Mouse (Mus musculus): ENCODE measurements around the gene Ckap2l. TPM values are rescaled to one million over a fixed set of nuclear protein-coding genes. Genes with fewer than 3 reads are reported as not detected.

Gene Ckap2l
- polyA plus RNA-seq, 1 experiment from 2014 or later, result 53.4 TPM

- H3K9ac ChIP-seq, result no peak overlapping the region
- WGBS, result 90% methylated on average over 1 of the region's 1 CpGs
- ATAC-seq (ENCODE audit: insufficient number of reproducible peaks, insufficient read depth, low FRiP score, low TSS enrichment, low read depth), result no peak
- H3K4me3 ChIP-seq, result no peak overlapping the region
- H3K4me2 ChIP-seq, result no peak overlapping the region
- H3K4me1 ChIP-seq, result no peaks in the 10 kb centered on the region
- no peaks in the 10 kb centered on the region for H3K27me3 ChIP-seq
- H3K27ac ChIP-seq, result no peak overlapping the region
- no peaks in the 10 kb centered on the region for H3K9me3 ChIP-seq
- H3K36me3 ChIP-seq, result no peaks in the 10 kb centered on the region
These were observed 16.9 kb upstream of the Ckap2l start for GRCm38 (mm10) chr2:129313934-129314333.

GRCm38 (mm10) chr2:129309836-129310235 is 12.8 kb upstream of the Ckap2l start, which contains the start of gene Il1a:
Gene Il1a (minus strand): TSS chr2:129309972.
- no peak for ATAC-seq (ENCODE audit: insufficient number of reproducible peaks, insufficient read depth, low FRiP score, low TSS enrichment, low read depth)
- no peak within 1 kb of the TSS for H3K9ac ChIP-seq
- H3K4me1 ChIP-seq, result no peaks in the 10 kb centered on the region
- 85% methylated on average over 7 of the region's 7 CpGs for WGBS
- no peak within 1 kb of the TSS for H3K4me2 ChIP-seq
- no peak within 1 kb of the TSS for H3K27ac ChIP-seq
- no peaks in the 10 kb centered on the region for H3K9me3 ChIP-seq
- H3K27me3 ChIP-seq, result no peaks in the 10 kb centered on the region
- no peaks in the 10 kb centered on the region for H3K36me3 ChIP-seq
- no peak within 1 kb of the TSS for H3K4me3 ChIP-seq

GRCm38 (mm10) chr2:129306020-129306419 is 9.0 kb upstream of the Ckap2l start:
- H3K9me3 ChIP-seq, result no peaks in the 10 kb centered on the region
- no peak for ATAC-seq (ENCODE audit: insufficient number of reproducible peaks, insufficient read depth, low FRiP score, low TSS enrichment, low read depth)
- no peak overlapping the region for H3K4me3 ChIP-seq
- H3K4me1 ChIP-seq, result no peaks in the 10 kb centered on the region
- WGBS, result 69% methylated on average over 4 of the region's 4 CpGs
- H3K36me3 ChIP-seq, result no peaks in the 10 kb centered on the region
- no peaks in the 10 kb centered on the region for H3K27me3 ChIP-seq
- no peak overlapping the region for H3K4me2 ChIP-seq
- no peak overlapping the region for H3K27ac ChIP-seq
- H3K9ac ChIP-seq, result no peak overlapping the region

GRCm38 (mm10) chr2:129297589-129297982 is 574 bp upstream of the Ckap2l start:
- Histone ChIP-seq H3K27me3 (no peaks in the 10 kb centered on the region), H3K9me3 (no peaks in the 10 kb centered on the region), H3K36me3 (peaks cover 10% of the 10 kb centered on the region), H3K4me3 (peak overlapping the region; percentile 90), H3K4me1 (peaks cover 19% of the 10 kb centered on the region), H3K4me2 (peak overlapping the region; percentile 76), H3K27ac (peak overlapping the region; percentile 90), H3K9ac (peak overlapping the region; percentile 80)
- peak; percentile 28; the same call in 1 of the 2 replicates for ATAC-seq (ENCODE audit: insufficient number of reproducible peaks, insufficient read depth, low FRiP score, low TSS enrichment, low read depth)
- 3% methylated on average over 10 of the region's 10 CpGs for WGBS

GRCm38 (mm10) chr2:129296086-129296485 is 926 bp downstream of the Ckap2l start:
- 66% methylated on average over 5 of the region's 5 CpGs for WGBS
- no peaks in the 10 kb centered on the region for H3K27me3 ChIP-seq
- ATAC-seq (ENCODE audit: insufficient number of reproducible peaks, insufficient read depth, low FRiP score, low TSS enrichment, low read depth), result no peak
- H3K9ac ChIP-seq, result peak overlapping the region; percentile 89
- H3K4me3 ChIP-seq, result peak overlapping the region; percentile 90
- peak overlapping the region; percentile 76 for H3K4me2 ChIP-seq
- H3K4me1 ChIP-seq, result peaks cover 19% of the 10 kb centered on the region
- H3K27ac ChIP-seq, result no peak overlapping the region
- no peaks in the 10 kb centered on the region for H3K9me3 ChIP-seq
- H3K36me3 ChIP-seq, result peaks cover 13% of the 10 kb centered on the region

GRCm38 (mm10) chr2:129295075-129295474 is 1.9 kb downstream of the Ckap2l start:
- Histone ChIP-seq H3K4me1 (peaks cover 19% of the 10 kb centered on the region), H3K27me3 (no peaks in the 10 kb centered on the region), H3K36me3 (peaks cover 18% of the 10 kb centered on the region), H3K9ac (peak overlapping the region; percentile 89; the same call in 1 of the 2 replicates), H3K4me3 (no peak overlapping the region), H3K27ac (no peak overlapping the region), H3K4me2 (peak overlapping the region; percentile 76), H3K9me3 (no peaks in the 10 kb centered on the region)
- 91% methylated on average over 5 of the region's 5 CpGs for WGBS
- ATAC-seq (ENCODE audit: insufficient number of reproducible peaks, insufficient read depth, low FRiP score, low TSS enrichment, low read depth), result no peak

- no peak overlapping the region for H3K4me3 ChIP-seq
- H3K9ac ChIP-seq, result no peak overlapping the region
- no peaks in the 10 kb centered on the region for H3K4me1 ChIP-seq
- no peak for ATAC-seq (ENCODE audit: insufficient number of reproducible peaks, insufficient read depth, low FRiP score, low TSS enrichment, low read depth)
- H3K4me2 ChIP-seq, result no peak overlapping the region
- 97% methylated on average over 5 of the region's 5 CpGs for WGBS
- peaks cover 76% of the 10 kb centered on the region for H3K36me3 ChIP-seq
- no peaks in the 10 kb centered on the region for H3K27me3 ChIP-seq
- H3K27ac ChIP-seq, result no peak overlapping the region
- no peaks in the 10 kb centered on the region for H3K9me3 ChIP-seq
These were observed 23.2 kb downstream of the Ckap2l start for GRCm38 (mm10) chr2:129273823-129274222.

- 86% methylated on average over 9 of the region's 9 CpGs for whole genome bisulfite sequencing
- no peak overlapping the region for H3K9ac ChIP-seq
- no peak overlapping the region for H3K4me3 ChIP-seq
- H3K9me3 ChIP-seq, result 0 out of 2 replicates have a peak, but pooled peaks cover 2% of the 10 kb centered on the region
- H3K27me3 ChIP-seq, result no peaks in the 10 kb centered on the region
- no peak overlapping the region for H3K4me2 ChIP-seq
- no peak for ATAC-seq (ENCODE audit: insufficient number of reproducible peaks, insufficient read depth, low FRiP score, low TSS enrichment, low read depth)
- no peak overlapping the region for H3K27ac ChIP-seq
- peaks cover 88% of the 10 kb centered on the region for H3K36me3 ChIP-seq
- no peaks in the 10 kb centered on the region for H3K4me1 ChIP-seq
These were observed 26.4 kb downstream of the Ckap2l start for GRCm38 (mm10) chr2:129270621-129271020.

GRCm38 (mm10) chr2:129269986-129270385 is 27.0 kb downstream of the Ckap2l start:
- ATAC-seq (ENCODE audit: insufficient number of reproducible peaks, insufficient read depth, low FRiP score, low TSS enrichment, low read depth), result no peak
- peaks cover 83% of the 10 kb centered on the region for H3K36me3 ChIP-seq
- H3K4me3 ChIP-seq, result no peak overlapping the region
- H3K27me3 ChIP-seq, result no peaks in the 10 kb centered on the region
- H3K9me3 ChIP-seq, result 0 out of 2 replicates have a peak, but pooled peaks cover 2% of the 10 kb centered on the region
- H3K27ac ChIP-seq, result no peak overlapping the region
- no peak overlapping the region for H3K4me2 ChIP-seq
- no peak overlapping the region for H3K9ac ChIP-seq
- WGBS, result 90% methylated on average over 5 of the region's 5 CpGs
- H3K4me1 ChIP-seq, result no peaks in the 10 kb centered on the region

GRCm38 (mm10) chr2:129269161-129269643 is 27.8 kb downstream of the Ckap2l start:
- no peak overlapping the region for H3K4me3 ChIP-seq
- ATAC-seq (ENCODE audit: insufficient number of reproducible peaks, insufficient read depth, low FRiP score, low TSS enrichment, low read depth), result no peak
- H3K9ac ChIP-seq, result no peak overlapping the region
- H3K4me1 ChIP-seq, result no peaks in the 10 kb centered on the region
- H3K36me3 ChIP-seq, result peaks cover 76% of the 10 kb centered on the region
- H3K27ac ChIP-seq, result no peak overlapping the region
- WGBS, result 96% methylated on average over 12 of the region's 12 CpGs
- H3K4me2 ChIP-seq, result no peak overlapping the region
- H3K9me3 ChIP-seq, result 0 out of 2 replicates have a peak, but pooled peaks cover 2% of the 10 kb centered on the region
- no peaks in the 10 kb centered on the region for H3K27me3 ChIP-seq

GRCm38 (mm10) chr2:129267738-129268137 is 29.3 kb downstream of the Ckap2l start:
- Histone ChIP-seq H3K27me3 (no peaks in the 10 kb centered on the region), H3K9me3 (0 out of 2 replicates have a peak, but pooled peaks cover 2% of the 10 kb centered on the region), H3K4me1 (no peaks in the 10 kb centered on the region), H3K9ac (no peak overlapping the region), H3K4me2 (no peak overlapping the region), H3K36me3 (peaks cover 62% of the 10 kb centered on the region), H3K27ac (no peak overlapping the region), H3K4me3 (no peak overlapping the region)
- no peak for ATAC-seq (ENCODE audit: insufficient number of reproducible peaks, insufficient read depth, low FRiP score, low TSS enrichment, low read depth)
- WGBS, result 93% methylated on average over 5 of the region's 5 CpGs

GRCm38 (mm10) chr2:129265316-129265715 is 31.7 kb downstream of the Ckap2l start:
- no peak overlapping the region for H3K9ac ChIP-seq
- H3K4me3 ChIP-seq, result no peak overlapping the region
- H3K9me3 ChIP-seq, result 0 out of 2 replicates have a peak, but pooled peaks cover 2% of the 10 kb centered on the region
- peaks cover 43% of the 10 kb centered on the region for H3K36me3 ChIP-seq
- no peak overlapping the region for H3K4me2 ChIP-seq
- WGBS, result 94% methylated on average over 7 of the region's 7 CpGs
- H3K27ac ChIP-seq, result no peak overlapping the region
- H3K4me1 ChIP-seq, result no peaks in the 10 kb centered on the region
- H3K27me3 ChIP-seq, result no peaks in the 10 kb centered on the region
- no peak for ATAC-seq (ENCODE audit: insufficient number of reproducible peaks, insufficient read depth, low FRiP score, low TSS enrichment, low read depth)
